Mouse (Mus musculus): Measurements from ENCODE around the gene Scel.
A peak's percentile ranks its signal among the peaks of the same experiment; 100 is the strongest.

Gene Scel

GRCm38 (mm10) chr14:103571598-103572320, 58.6 kb downstream of the Scel start:
- DNase-seq (ENCODE audit: low read depth, low spot score): no peak

GRCm38 (mm10) chr14:103575854-103576253, 62.7 kb downstream of the Scel start:
- no peak for DNase-seq (ENCODE audit: low read depth, low spot score)

GRCm38 (mm10) chr14:103577011-103577410, 63.9 kb downstream of the Scel start:
- DNase-seq (ENCODE audit: low read depth, low spot score): no peak

- DNase-seq (ENCODE audit: low read depth, low spot score): no peak
These were observed 73.5 kb downstream of the Scel start for GRCm38 (mm10) chr14:103586662-103587061.

GRCm38 (mm10) chr14:103587208-103587900, 74.2 kb downstream of the Scel start:
- DNase-seq (ENCODE audit: low read depth, low spot score): no peak

- peak; percentile 34 for DNase-seq (ENCODE audit: low read depth, low spot score)
These were observed 76.7 kb downstream of the Scel start for GRCm38 (mm10) chr14:103589819-103590218.

GRCm38 (mm10) chr14:103595870-103596269, 82.7 kb downstream of the Scel start:
- no peak for DNase-seq (ENCODE audit: low read depth, low spot score)

- DNase-seq (ENCODE audit: low read depth, low spot score): no peak
These were observed 94.9 kb downstream of the Scel start for GRCm38 (mm10) chr14:103608063-103608462.

GRCm38 (mm10) chr14:103613573-103614271, 100.6 kb downstream of the Scel start:
- no peak for DNase-seq (ENCODE audit: low read depth, low spot score)

- DNase-seq (ENCODE audit: low read depth, low spot score): no peak
These were observed 101.1 kb downstream of the Scel start for GRCm38 (mm10) chr14:103614272-103614587.

- DNase-seq (ENCODE audit: low read depth, low spot score): no peak
These were observed 106.6 kb downstream of the Scel start for GRCm38 (mm10) chr14:103619756-103620155.

- no peak for DNase-seq (ENCODE audit: low read depth, low spot score)
These were observed 108.1 kb downstream of the Scel start for GRCm38 (mm10) chr14:103621207-103621606.

GRCm38 (mm10) chr14:103626100-103626499, 113.0 kb downstream of the Scel start:
- no peak for DNase-seq (ENCODE audit: low read depth, low spot score)

GRCm38 (mm10) chr14:103629639-103630364, 116.7 kb downstream of the Scel start:
- DNase-seq (ENCODE audit: low read depth, low spot score): no peak

- DNase-seq (ENCODE audit: low read depth, low spot score): peak; percentile 14
These were observed 117.4 kb downstream of the Scel start for GRCm38 (mm10) chr14:103630545-103630944.

GRCm38 (mm10) chr14:103643933-103644332, 130.8 kb downstream of the Scel start:
- no peak for DNase-seq (ENCODE audit: low read depth, low spot score)

GRCm38 (mm10) chr14:103647981-103648380, 134.8 kb downstream of the Scel start:
- DNase-seq (ENCODE audit: low read depth, low spot score): no peak

- peak; percentile 43 for DNase-seq (ENCODE audit: low read depth, low spot score)
These were observed 135.6 kb downstream of the Scel start for GRCm38 (mm10) chr14:103648623-103649255.

GRCm38 (mm10) chr14:103649302-103649701, 136.2 kb downstream of the Scel start:
- DNase-seq (ENCODE audit: low read depth, low spot score): peak; percentile 5

- peak; percentile 90 for DNase-seq (ENCODE audit: low read depth, low spot score)
These were observed 136.8 kb downstream of the Scel start, which contains the start of gene Slain1 for GRCm38 (mm10) chr14:103649896-103650334. Gene Slain1 (plus strand): TSS chr14:103650228.

GRCm38 (mm10) chr14:103650413-103651101, 137.4 kb downstream of the Scel start:
- DNase-seq (ENCODE audit: low read depth, low spot score): peak; percentile 72
